Mouse (Mus musculus): ENCODE measurements at regions not wholly inside any gene's neighbourhood (a gene's known extent, or its start where the extent isn't known, plus 50 kb on each side); places are given as distances from the start of the nearest gene placed in this dataset.

DNA sequence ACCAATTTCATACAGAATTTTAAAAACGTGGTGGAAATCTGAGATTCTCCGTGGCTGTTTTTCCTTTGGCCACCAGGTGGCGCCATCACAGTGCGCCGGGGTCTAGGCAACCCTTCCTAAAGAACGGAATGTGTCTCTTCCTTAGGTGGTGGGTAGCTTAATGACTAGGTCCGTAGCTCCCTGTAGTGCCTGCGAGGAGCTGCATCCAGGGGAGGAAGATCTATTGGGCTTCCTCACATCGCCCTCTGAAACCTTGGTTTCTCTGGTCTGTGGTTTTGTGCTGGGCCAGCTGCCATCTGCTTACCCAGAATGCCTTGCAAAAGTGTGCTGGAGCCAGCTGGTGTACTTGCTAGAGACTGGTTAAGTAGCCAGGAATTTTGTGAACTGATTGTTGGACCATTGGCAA, 107.6 kb downstream of the Slc4a3 start:
- peak overlapping the region; percentile 34 for H3K4me3 ChIP-seq
- H3K9ac ChIP-seq: no peak overlapping the region
- H3K9me3 ChIP-seq (replicated peaks): no peaks in the 10 kb centered on the region
- ATAC-seq (replicated peaks; ENCODE audit: insufficient number of reproducible peaks, insufficient read depth, low FRiP score, low read depth): no peak
- H3K27ac ChIP-seq: no peak overlapping the region
- 3% methylated on average over 9 of the region's 9 CpGs for WGBS
- 0 out of 2 replicates have a peak, but pooled peaks cover 6% of the 10 kb centered on the region for H3K4me1 ChIP-seq (replicated peaks)
- H3K36me3 ChIP-seq: no peaks in the 10 kb centered on the region
- no peaks in the 10 kb centered on the region for H3K27me3 ChIP-seq
- peak overlapping the region; percentile 58 for H3K4me2 ChIP-seq

DNA sequence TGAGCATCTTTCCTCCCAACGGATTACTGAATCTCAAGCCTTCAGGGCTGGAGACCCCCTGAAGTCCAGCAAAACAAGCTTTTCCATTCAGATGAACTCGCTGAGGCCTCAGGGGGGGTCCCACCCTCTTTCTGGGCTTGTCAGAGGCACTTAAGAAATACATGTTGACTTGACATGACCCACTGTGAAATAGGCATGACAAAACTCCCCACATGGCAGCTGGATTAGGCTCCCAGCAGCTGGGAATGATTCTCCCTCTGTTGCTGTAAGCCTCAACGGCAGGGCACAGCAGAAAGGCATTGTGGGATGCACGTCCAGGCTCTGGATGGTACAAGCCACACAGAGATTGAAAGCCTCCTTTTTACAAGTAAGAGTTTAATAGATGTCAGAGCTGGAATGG, 110.5 kb downstream of the Slc4a3 start:
- Histone ChIP-seq H3K4me2 (no peak overlapping the region), H3K27me3 (no peaks in the 10 kb centered on the region), H3K4me3 (no peak overlapping the region), H3K4me1 (replicated peaks) (0 out of 2 replicates have a peak, but pooled peaks cover 6% of the 10 kb centered on the region), H3K9ac (no peak overlapping the region), H3K27ac (no peak overlapping the region), H3K9me3 (replicated peaks) (no peaks in the 10 kb centered on the region), H3K36me3 (no peaks in the 10 kb centered on the region)
- ATAC-seq (replicated peaks; ENCODE audit: insufficient number of reproducible peaks, insufficient read depth, low FRiP score, low read depth): no peak
- 82% methylated on average over 4 of the region's 4 CpGs for WGBS

DNA sequence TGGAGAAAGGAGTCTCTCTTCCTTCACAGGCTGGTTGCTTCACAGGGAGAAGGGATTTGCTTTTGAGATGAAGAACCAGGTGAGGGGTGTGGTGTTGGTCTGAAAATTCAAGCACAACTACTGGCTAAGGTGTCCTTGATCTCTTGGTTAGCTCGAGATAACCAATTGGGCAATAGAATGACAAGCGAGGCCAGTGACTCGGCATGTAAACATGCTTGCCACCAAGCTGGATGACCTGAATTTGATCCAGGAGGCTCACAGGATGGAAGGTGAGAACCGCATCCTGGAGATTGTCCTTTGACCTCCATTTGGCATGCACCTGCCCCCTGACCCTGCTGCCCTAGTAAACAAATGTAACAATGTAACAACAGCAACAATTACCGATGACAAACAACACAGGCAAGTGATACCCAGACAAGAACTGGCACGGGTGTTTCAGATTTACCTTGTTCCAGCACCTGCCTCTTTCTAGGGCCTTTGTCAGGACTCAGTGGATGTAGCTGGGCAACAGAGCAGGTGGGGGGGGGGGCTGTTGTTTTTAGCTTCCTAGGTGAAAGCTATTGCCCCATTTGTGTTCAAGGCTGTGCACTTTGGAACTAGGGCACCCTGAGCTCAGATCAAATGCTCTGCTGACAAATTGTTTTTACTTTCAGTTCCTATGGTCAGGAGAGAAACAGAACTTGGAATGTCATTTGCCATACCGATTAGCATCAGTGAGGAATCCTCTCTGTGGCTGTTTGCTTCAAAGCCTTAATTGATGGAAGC, 114.5 kb downstream of the Slc4a3 start:
- peaks cover 12% of the 10 kb centered on the region; the same call in 1 of the 2 replicates for H3K4me1 ChIP-seq (replicated peaks)
- WGBS: 75% methylated on average over 7 of the region's 7 CpGs
- H3K9me3 ChIP-seq (replicated peaks): no peaks in the 10 kb centered on the region
- H3K27me3 ChIP-seq: 0 out of 2 replicates have a peak, but pooled peaks cover 10% of the 10 kb centered on the region
- no peak for ATAC-seq (replicated peaks; ENCODE audit: insufficient number of reproducible peaks, insufficient read depth, low FRiP score, low read depth)
- H3K36me3 ChIP-seq: no peaks in the 10 kb centered on the region
- H3K4me2 ChIP-seq: no peak overlapping the region
- no peak overlapping the region for H3K9ac ChIP-seq
- no peak overlapping the region for H3K4me3 ChIP-seq
- no peak overlapping the region for H3K27ac ChIP-seq

DNA sequence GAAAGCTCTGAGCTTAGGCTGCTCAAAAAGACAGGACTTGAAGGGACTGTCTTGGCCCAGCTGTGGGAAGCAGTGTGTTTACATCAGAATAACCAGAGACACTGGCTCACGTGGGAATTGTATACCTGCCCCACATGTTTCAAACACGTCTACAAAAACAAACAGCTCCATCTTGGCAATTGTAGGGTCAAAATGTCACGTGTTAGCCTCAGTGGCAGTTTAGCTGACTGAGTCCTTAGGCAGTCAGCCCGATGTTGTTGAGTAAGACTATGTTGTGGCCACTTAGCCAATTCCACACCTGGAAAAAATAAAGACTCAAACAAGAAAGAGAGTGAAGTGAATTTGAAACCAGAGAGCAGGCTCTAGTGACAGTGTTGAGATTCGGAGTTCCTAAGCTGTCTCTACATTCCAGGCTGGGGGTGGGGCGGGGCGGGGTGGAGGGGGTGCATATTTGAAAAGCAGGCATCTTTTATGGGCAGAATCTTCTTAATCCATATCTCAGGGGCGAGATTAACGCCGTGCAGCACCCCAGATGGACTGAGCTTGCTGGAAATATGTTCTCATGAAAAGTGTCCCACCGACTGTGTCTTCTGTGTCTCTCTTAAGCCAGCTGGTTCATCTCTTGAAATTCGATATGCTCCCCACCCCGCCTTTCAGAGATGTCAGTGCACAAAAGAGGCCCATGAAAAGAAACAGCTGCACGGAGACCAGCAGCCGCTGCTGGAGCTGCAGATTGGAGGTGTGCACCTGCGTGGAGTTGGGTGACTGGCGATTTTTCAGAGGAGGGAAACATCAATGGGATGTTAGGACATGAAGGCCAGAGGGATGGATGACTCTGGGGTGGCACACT, 116.3 kb downstream of the Slc4a3 start:
- Histone ChIP-seq H3K4me2 (peak overlapping the region; percentile 54), H3K9ac (no peak overlapping the region), H3K27ac (no peak overlapping the region), H3K4me3 (peak overlapping the region; percentile 27), H3K27me3 (0 out of 2 replicates have a peak, but pooled peaks cover 10% of the 10 kb centered on the region), H3K4me1 (replicated peaks) (peaks cover 12% of the 10 kb centered on the region; the same call in 1 of the 2 replicates), H3K36me3 (no peaks in the 10 kb centered on the region), H3K9me3 (replicated peaks) (no peaks in the 10 kb centered on the region)
- 14% methylated on average over 17 of the region's 17 CpGs for WGBS
- ATAC-seq (replicated peaks; ENCODE audit: insufficient number of reproducible peaks, insufficient read depth, low FRiP score, low read depth): peak; percentile 60

DNA sequence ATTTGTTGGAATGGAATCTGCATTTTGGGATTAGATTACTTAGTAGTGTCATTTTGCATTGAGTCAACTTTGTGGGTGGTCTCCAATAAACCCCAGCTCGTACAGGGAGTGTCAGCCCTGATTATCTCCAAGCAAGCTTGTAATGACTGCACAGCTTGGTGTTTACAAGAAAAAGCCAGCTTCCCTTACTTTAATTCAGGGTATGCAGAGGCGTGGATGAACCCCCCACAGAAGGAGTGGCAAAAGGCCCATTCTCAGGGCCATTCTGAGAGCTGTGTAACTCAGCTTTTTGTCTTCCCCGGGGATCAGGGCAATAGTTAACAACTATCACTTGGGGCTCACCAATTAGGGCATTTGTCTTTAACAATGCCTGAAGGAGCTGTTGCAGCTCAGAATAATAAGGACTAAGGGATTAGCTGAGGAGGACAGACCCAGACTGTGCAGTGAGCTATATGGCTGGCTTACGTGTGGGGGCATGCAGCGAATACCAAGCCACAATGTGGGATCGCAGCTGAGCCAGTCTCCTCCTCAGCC, 121.7 kb downstream of the Slc4a3 start:
- Histone ChIP-seq H3K27me3 (peaks cover 10% of the 10 kb centered on the region; the same call in 1 of the 2 replicates), H3K4me1 (replicated peaks) (peaks cover 3% of the 10 kb centered on the region; the same call in 1 of the 2 replicates), H3K4me3 (no peak overlapping the region), H3K36me3 (no peaks in the 10 kb centered on the region), H3K4me2 (no peak overlapping the region), H3K27ac (no peak overlapping the region), H3K9ac (no peak overlapping the region), H3K9me3 (replicated peaks) (no peaks in the 10 kb centered on the region)
- ATAC-seq (replicated peaks; ENCODE audit: insufficient number of reproducible peaks, insufficient read depth, low FRiP score, low read depth): no peak
- WGBS: 71% methylated on average over 6 of the region's 6 CpGs

DNA sequence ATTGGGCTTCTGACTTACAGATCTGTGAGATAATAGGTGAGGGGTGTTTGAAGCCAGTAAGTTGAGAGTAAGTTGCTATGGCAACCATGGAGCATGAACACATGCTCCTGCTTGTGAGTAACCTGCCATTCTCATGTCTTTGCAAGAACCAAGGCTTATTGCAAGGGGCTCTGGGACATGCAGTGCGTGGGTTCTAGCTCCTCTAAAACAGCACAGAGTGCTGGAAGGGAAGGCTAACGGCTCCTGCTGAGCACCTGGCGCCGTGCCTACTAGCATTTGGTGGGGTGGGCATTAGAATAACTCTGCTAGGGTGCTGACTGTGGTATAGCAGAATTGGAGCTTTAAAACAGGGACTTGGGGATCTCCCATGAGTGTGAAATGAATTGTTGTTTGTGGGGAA, 130.2 kb downstream of the Slc4a3 start:
- no peaks in the 10 kb centered on the region for H3K36me3 ChIP-seq
- WGBS: 86% methylated on average over 4 of the region's 4 CpGs

DNA sequence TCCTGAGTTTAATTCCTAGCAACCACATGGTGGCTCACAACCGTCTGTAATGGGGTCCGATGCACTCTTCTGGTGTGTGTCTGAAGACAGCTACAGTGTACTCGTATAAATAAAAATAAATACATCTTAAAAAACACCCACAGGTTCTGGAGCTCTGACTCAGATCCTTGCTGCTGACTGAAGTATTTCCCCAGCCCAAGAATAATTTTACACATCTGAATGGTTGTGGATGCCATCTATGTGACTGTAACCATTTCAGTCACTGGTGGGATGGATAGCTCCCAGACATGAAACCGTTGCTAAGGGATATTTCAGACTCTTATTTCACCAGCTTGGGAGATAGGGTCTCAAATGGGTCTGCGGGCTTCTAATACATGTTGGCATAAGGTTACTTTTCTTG, 131.6 kb downstream of the Slc4a3 start:
- no peak for ATAC-seq (replicated peaks; ENCODE audit: insufficient number of reproducible peaks, insufficient read depth, low FRiP score, low read depth)
- Histone ChIP-seq H3K4me1 (replicated peaks) (peaks cover 5% of the 10 kb centered on the region; the same call in 1 of the 2 replicates), H3K4me3 (no peak overlapping the region), H3K9ac (no peak overlapping the region), H3K4me2 (no peak overlapping the region), H3K9me3 (replicated peaks) (no peaks in the 10 kb centered on the region), H3K36me3 (no peaks in the 10 kb centered on the region), H3K27me3 (no peaks in the 10 kb centered on the region), H3K27ac (no peak overlapping the region)
- WGBS: 69% methylated on average over 5 of the region's 5 CpGs

More for the DNA sequence above, 130.2 kb downstream of the Slc4a3 start:
- H3K27ac ChIP-seq: no peak overlapping the region
- ATAC-seq (replicated peaks; ENCODE audit: insufficient number of reproducible peaks, insufficient read depth, low FRiP score, low read depth): no peak
- H3K4me2 ChIP-seq: no peak overlapping the region
- peaks cover 5% of the 10 kb centered on the region; the same call in 1 of the 2 replicates for H3K4me1 ChIP-seq (replicated peaks)
- no peaks in the 10 kb centered on the region for H3K9me3 ChIP-seq (replicated peaks)
- no peak overlapping the region for H3K9ac ChIP-seq
- H3K4me3 ChIP-seq: no peak overlapping the region
- H3K27me3 ChIP-seq: no peaks in the 10 kb centered on the region

DNA sequence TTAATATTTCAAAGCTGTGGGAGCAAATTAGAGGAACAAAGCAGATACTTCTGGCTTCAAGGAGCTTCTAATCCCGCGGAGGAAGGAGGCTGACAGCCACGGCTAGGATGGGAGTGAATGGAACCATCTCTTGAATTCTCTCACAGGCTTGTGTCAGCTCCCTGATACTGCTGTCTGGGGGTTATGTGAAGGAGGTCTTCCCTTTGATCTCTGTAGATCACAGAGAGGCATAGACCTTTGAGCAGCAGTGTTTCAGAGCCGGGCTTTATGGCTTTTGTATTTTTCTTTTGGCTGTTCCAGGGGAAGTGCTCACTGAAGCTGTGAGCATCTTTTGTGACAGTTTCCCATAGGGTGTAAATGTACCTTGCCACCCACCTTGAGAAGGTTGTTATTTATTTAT, 132.2 kb downstream of the Slc4a3 start:
- Histone ChIP-seq H3K27ac (no peak overlapping the region), H3K36me3 (no peaks in the 10 kb centered on the region), H3K9ac (no peak overlapping the region), H3K4me3 (no peak overlapping the region), H3K4me1 (replicated peaks) (peaks cover 5% of the 10 kb centered on the region; the same call in 1 of the 2 replicates), H3K4me2 (no peak overlapping the region), H3K27me3 (no peaks in the 10 kb centered on the region), H3K9me3 (replicated peaks) (no peaks in the 10 kb centered on the region)
- 63% methylated on average over 4 of the region's 4 CpGs for WGBS
- no peak for ATAC-seq (replicated peaks; ENCODE audit: insufficient number of reproducible peaks, insufficient read depth, low FRiP score, low read depth)

GRCm38 (mm10) chr1:75680366-75680765, 134.3 kb downstream of the Slc4a3 start:
- Histone ChIP-seq H3K9me3 (replicated peaks) (no peaks in the 10 kb centered on the region), H3K4me2 (no peak overlapping the region), H3K27me3 (no peaks in the 10 kb centered on the region), H3K9ac (no peak overlapping the region), H3K27ac (no peak overlapping the region), H3K4me3 (no peak overlapping the region), H3K36me3 (no peaks in the 10 kb centered on the region), H3K4me1 (replicated peaks) (peaks cover 5% of the 10 kb centered on the region; the same call in 1 of the 2 replicates)
- ATAC-seq (replicated peaks; ENCODE audit: insufficient number of reproducible peaks, insufficient read depth, low FRiP score, low read depth): no peak
- WGBS: 33% methylated on average over 10 of the region's 10 CpGs

GRCm38 (mm10) chr1:75681913-75682312, 135.8 kb downstream of the Slc4a3 start:
- no peak overlapping the region for H3K4me3 ChIP-seq
- H3K27me3 ChIP-seq: no peaks in the 10 kb centered on the region
- H3K9me3 ChIP-seq (replicated peaks): no peaks in the 10 kb centered on the region
- no peak overlapping the region for H3K27ac ChIP-seq
- no peak overlapping the region for H3K4me2 ChIP-seq
- peaks cover 5% of the 10 kb centered on the region; the same call in 1 of the 2 replicates for H3K4me1 ChIP-seq (replicated peaks)
- no peak overlapping the region for H3K9ac ChIP-seq
- WGBS: 89% methylated on average over 5 of the region's 5 CpGs
- no peaks in the 10 kb centered on the region for H3K36me3 ChIP-seq
- ATAC-seq (replicated peaks; ENCODE audit: insufficient number of reproducible peaks, insufficient read depth, low FRiP score, low read depth): no peak

GRCm38 (mm10) chr1:75692781-75693180, 146.7 kb downstream of the Slc4a3 start:
- no peaks in the 10 kb centered on the region for H3K36me3 ChIP-seq
- no peak overlapping the region for H3K4me2 ChIP-seq
- H3K9ac ChIP-seq: no peak overlapping the region
- no peaks in the 10 kb centered on the region for H3K27me3 ChIP-seq
- no peak overlapping the region for H3K4me3 ChIP-seq
- no peak overlapping the region for H3K27ac ChIP-seq
- WGBS: 74% methylated on average over 1 of the region's 1 CpGs
- ATAC-seq (replicated peaks; ENCODE audit: insufficient number of reproducible peaks, insufficient read depth, low FRiP score, low read depth): no peak
- no peaks in the 10 kb centered on the region for H3K9me3 ChIP-seq (replicated peaks)
- no peaks in the 10 kb centered on the region for H3K4me1 ChIP-seq (replicated peaks)
